Mouse (Mus musculus): ENCODE measurements at regions not wholly inside any gene's neighbourhood (a gene's known extent, or its start where the extent isn't known, plus 50 kb on each side); places are given as distances from the start of the nearest gene placed in this dataset.

DNA sequence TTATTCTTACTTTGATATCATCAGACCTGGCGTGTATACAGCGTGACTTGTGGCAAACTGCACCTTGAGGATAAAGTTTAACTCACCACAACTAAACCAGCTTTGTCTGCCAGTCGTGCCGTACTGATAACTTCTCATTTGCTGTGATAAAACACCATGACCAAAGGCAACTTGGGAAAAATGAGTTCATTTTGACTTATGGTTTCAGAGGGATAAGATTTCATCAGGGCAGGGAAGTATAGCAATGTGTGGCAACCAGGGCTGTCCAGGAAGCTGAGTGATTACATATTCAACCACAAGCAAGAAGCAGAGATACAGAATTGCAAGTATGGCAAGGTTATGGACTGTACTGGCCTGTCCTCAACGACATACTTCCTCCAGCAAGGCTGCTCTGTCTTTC, 747.7 kb upstream of the Nudt12 start:
- TF ChIP-seq CTCF (IDR thresholded peaks at IDR 0.05; ENCODE audit: low read depth), result no peak
- no peak for TF ChIP-seq EP300 (IDR thresholded peaks at IDR 0.05; ENCODE audit: low read depth)

Data from heart, postnatal 0 days (tissue).